Mouse (Mus musculus): ENCODE data around the gene Hnrnpll.

DNA sequence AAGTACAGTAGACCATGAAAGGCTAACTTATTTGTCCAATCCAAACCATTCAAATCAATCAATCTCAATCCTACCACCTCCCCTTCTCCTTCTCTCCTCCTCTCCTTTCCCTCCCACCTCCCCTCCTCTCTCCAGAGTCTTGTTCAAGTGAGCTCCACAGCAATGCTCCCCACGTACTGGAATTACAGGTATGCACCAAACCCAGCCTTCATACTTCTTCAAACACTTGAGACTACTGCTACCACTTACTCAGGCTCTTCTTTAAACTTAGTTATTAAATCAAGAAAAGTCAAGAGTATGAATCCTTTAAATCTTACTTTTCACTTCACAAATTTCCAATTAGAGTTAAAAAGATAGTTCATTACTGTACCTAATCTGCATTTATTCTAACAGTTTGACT is 3.6 kb downstream of the Hnrnpll start:
- no peak for TF ChIP-seq CTCF (IDR thresholded peaks at IDR 0.05; ENCODE audit: extremely low read depth, insufficient read length, insufficient replicate concordance, low read depth, low read length)
- no peak for TF ChIP-seq POLR2A (IDR thresholded peaks at IDR 0.05; ENCODE audit: low read depth, low read length)

Data from small intestine, adult 2 months (tissue).